Mouse (Mus musculus) stomach, postnatal 0 days (tissue): Measurements from ENCODE around the gene Hey2. TPM values are rescaled to one million over a fixed set of nuclear protein-coding genes. Genes with fewer than 3 reads are reported as not detected.

Experiments used
- ATAC-seq: fragments of 200-750 bp; cut with Nextera tagmentation; 2 replicates; pipeline ENCODE4 v1.8.0; 2017; ENCODE audit not compliant: low FRiP score, low TSS enrichment
- DNase-seq: peaks from one replicate; pipeline ENCODE4 v3.0.0-alpha.2; 2016; ENCODE audit warnings: low spot score
- H3K27ac ChIP-seq: fragments of 300-500 bp; sonication (generic); replicated peaks from 2 replicates; pipeline ENCODE4 v1.5.1; 2014; ENCODE audit warnings: mild to moderate bottlenecking, control low read depth
- H3K27me3 ChIP-seq: fragments of 300-500 bp; sonication (generic); 2 replicates; pipeline ENCODE4 v1.6.1; 2014; ENCODE audit warnings: low read length; ENCODE audit not compliant: control insufficient read depth, insufficient read depth
- H3K36me3 ChIP-seq: fragments of 300-500 bp; sonication (generic); 2 replicates; pipeline ENCODE4 v1.6.1; 2014; ENCODE audit warnings: low read length, mixed read lengths; ENCODE audit not compliant: control insufficient read depth, insufficient read depth
- H3K4me1 ChIP-seq: fragments of 300-500 bp; sonication (generic); replicated peaks from 2 replicates; pipeline ENCODE4 v1.6.1; 2014; ENCODE audit warnings: antibody characterized with exemption; ENCODE audit not compliant: control insufficient read depth, insufficient read depth
- H3K4me2 ChIP-seq: fragments of 300-500 bp; sonication (generic); replicated peaks from 2 replicates; pipeline ENCODE4 v1.6.1; 2014; ENCODE audit warnings: low read depth, mild to moderate bottlenecking, control low read depth, moderate library complexity
- H3K4me3 ChIP-seq: fragments of 300-500 bp; sonication (generic); 2 replicates; pipeline ENCODE4 v1.5.1; 2014; ENCODE audit warnings: low read depth, low read length, control low read depth
- H3K9ac ChIP-seq: fragments of 300-500 bp; sonication (generic); 2 replicates; pipeline ENCODE4 v1.6.1; 2014; ENCODE audit warnings: mild to moderate bottlenecking, low read length, control low read depth, mixed read lengths
- H3K9me3 ChIP-seq: fragments of 300-500 bp; sonication (generic); 2 replicates; pipeline ENCODE4 v1.6.1; 2016; ENCODE audit warnings: low read length; ENCODE audit not compliant: control insufficient read depth
- CTCF ChIP-seq: IDR thresholded peaks from 2 replicates; pipeline ENCODE4 v1.5.1; 2016; ENCODE audit warnings: antibody characterized with exemption, low read depth, mild to moderate bottlenecking, moderate library complexity
- EP300 ChIP-seq: optimal IDR thresholded peaks from 2 replicates; pipeline ENCODE3; 2016; ENCODE audit warnings: antibody characterized with exemption
- WGBS: fragments of 180-500 bp; shearing (Covaris S2); extraction: QIAGEN DNeasy Blood & Tissue Kit; methylation state at CpG from one replicate; pipeline ENCODE4 v1.1.7; 2014; 5-methylcytosine and 5-hydroxymethylcytosine counted together
- polyA plus RNA-seq: library from polyadenylated mRNA; unstranded; fragments of >200 nt; fragmentation: Nextera tagmentation; extraction: Ambion mirVana; gene quantifications from 2 replicates; pipeline ENCODE4 v1.2.1, GENCODE M21; 2015

Hey2 gene
- 1.7 and 1.8 TPM in 2 replicates for polyA plus RNA-seq

- H3K4me2 ChIP-seq: peak within 1 kb of the TSS; percentile 79
- H3K27me3 ChIP-seq: no peaks in the 10 kb centered on the region; the same call in 1 of the 2 replicates
- ATAC-seq (peak; percentile 100), DNase-seq (peak; percentile 99)
- H3K9ac ChIP-seq: peak within 1 kb of the TSS; percentile 8; the same call in 1 of the 2 replicates
- H3K9me3 ChIP-seq: no peaks in the 10 kb centered on the region
- H3K4me3 ChIP-seq: peak within 1 kb of the TSS; percentile 51
- H3K36me3 ChIP-seq: no peaks in the 10 kb centered on the region
- WGBS: under 1% methylated on average over 63 of the region's 70 CpGs
- H3K27ac ChIP-seq: no peak within 1 kb of the TSS
- TF ChIP-seq CTCF (no peak), EP300 (no peak)
- no peaks in the 10 kb centered on the region for H3K4me1 ChIP-seq
Measured at GRCm38 (mm10) chr10:30842643-30843437, at the start of gene Hey2. Hey2 (minus strand) TSS chr10:30842801.

- no peak overlapping the region for H3K4me2 ChIP-seq
- DNase-seq (no peak), ATAC-seq (no peak)
- no peaks in the 10 kb centered on the region for H3K27me3 ChIP-seq
- no peak overlapping the region for H3K27ac ChIP-seq
- no peak overlapping the region for H3K4me3 ChIP-seq
- no peaks in the 10 kb centered on the region for H3K9me3 ChIP-seq
- no peak for TF ChIP-seq CTCF
- TF ChIP-seq EP300: no peak
- no peaks in the 10 kb centered on the region for H3K4me1 ChIP-seq
- no peaks in the 10 kb centered on the region for H3K36me3 ChIP-seq
- WGBS: 75% methylated on average over 4 of the region's 4 CpGs
- H3K9ac ChIP-seq: no peak overlapping the region
Measured at GRCm38 (mm10) chr10:30883085-30883760, 40.6 kb upstream of the Hey2 start.

GRCm38 (mm10) chr10:30881109-30881508, 38.5 kb upstream of the Hey2 start:
- no peaks in the 10 kb centered on the region for H3K4me1 ChIP-seq
- 89% methylated on average over 10 of the region's 10 CpGs for WGBS
- H3K4me2 ChIP-seq: no peak overlapping the region
- no peak overlapping the region for H3K9ac ChIP-seq
- H3K36me3 ChIP-seq: no peaks in the 10 kb centered on the region
- H3K4me3 ChIP-seq: no peak overlapping the region
- ATAC-seq (no peak), DNase-seq (no peak)
- no peak for TF ChIP-seq CTCF
- TF ChIP-seq EP300: no peak
- H3K27ac ChIP-seq: no peak overlapping the region
- H3K27me3 ChIP-seq: no peaks in the 10 kb centered on the region
- H3K9me3 ChIP-seq: no peaks in the 10 kb centered on the region

- Histone ChIP-seq H3K36me3 (no peaks in the 10 kb centered on the region), H3K27me3 (no peaks in the 10 kb centered on the region; the same call in 1 of the 2 replicates)
- ATAC-seq: no peak
Measured at GRCm38 (mm10) chr10:30845101-30845825, 2.7 kb upstream of the Hey2 start.

GRCm38 (mm10) chr10:30844191-30845010, 1.8 kb upstream of the Hey2 start:
- no peak overlapping the region for H3K27ac ChIP-seq
- no peaks in the 10 kb centered on the region for H3K9me3 ChIP-seq
- DNase-seq: peak; percentile 33
- ATAC-seq: no peak
- peak overlapping the region; percentile 51 for H3K4me3 ChIP-seq
- 13% methylated on average over 30 of the region's 30 CpGs for WGBS
- no peaks in the 10 kb centered on the region; the same call in 1 of the 2 replicates for H3K27me3 ChIP-seq
- peak overlapping the region; percentile 41; the same call in 1 of the 2 replicates for H3K9ac ChIP-seq
- H3K4me2 ChIP-seq: peak overlapping the region; percentile 79
- H3K4me1 ChIP-seq: no peaks in the 10 kb centered on the region
- H3K36me3 ChIP-seq: no peaks in the 10 kb centered on the region
- TF ChIP-seq CTCF (no peak), EP300 (no peak)

More at GRCm38 (mm10) chr10:30845101-30845825, 2.7 kb upstream of the Hey2 start:
- no peaks in the 10 kb centered on the region for H3K9me3 ChIP-seq
- TF ChIP-seq EP300: no peak
- no peak overlapping the region for H3K4me3 ChIP-seq
- 42% methylated on average over 13 of the region's 13 CpGs for WGBS
- no peaks in the 10 kb centered on the region for H3K4me1 ChIP-seq
- H3K27ac ChIP-seq: no peak overlapping the region
- no peak overlapping the region for H3K4me2 ChIP-seq
- DNase-seq: no peak
- H3K9ac ChIP-seq: no peak overlapping the region
